Mouse (Mus musculus) stomach, embryonic 14.5 days (tissue): ENCODE results near the gene Eef1a2. TPM values are rescaled to one million over a fixed set of nuclear protein-coding genes. Genes with fewer than 3 reads are reported as not detected.

Source experiments
- ATAC-seq: fragments of 200-750 bp; cut with Nextera tagmentation; 2 replicates; pipeline ENCODE4 v1.8.0; 2017; ENCODE audit warnings: low read depth, moderate TSS enrichment; ENCODE audit not compliant: insufficient number of reproducible peaks, insufficient read depth, low FRiP score
- H3K27ac ChIP-seq: fragments of 300-500 bp; sonication (generic); 2 replicates; pipeline ENCODE4 v1.5.1; 2014; ENCODE audit warnings: mild to moderate bottlenecking, low read length, moderate library complexity, mixed read lengths
- H3K27me3 ChIP-seq: fragments of 300-500 bp; sonication (generic); 2 replicates; pipeline ENCODE4 v1.6.1; 2014; ENCODE audit warnings: low read length, control low read depth, mixed read lengths; ENCODE audit not compliant: control insufficient read depth, insufficient read depth
- H3K36me3 ChIP-seq: fragments of 300-500 bp; sonication (generic); 2 replicates; pipeline ENCODE4 v1.6.1; 2014; ENCODE audit warnings: mild to moderate bottlenecking, control low read depth, low read length, moderate library complexity, mixed read lengths; ENCODE audit not compliant: control insufficient read depth, insufficient read depth
- H3K4me1 ChIP-seq: fragments of 300-500 bp; sonication (generic); 2 replicates; pipeline ENCODE4 v1.6.1; 2014; ENCODE audit warnings: low read length, control low read depth, mixed read lengths; ENCODE audit not compliant: control insufficient read depth, insufficient read depth
- H3K4me2 ChIP-seq: fragments of 300-500 bp; sonication (generic); replicated peaks from 2 replicates; pipeline ENCODE4 v1.6.1; 2014; ENCODE audit warnings: low read depth, low read length, control low read depth
- H3K4me3 ChIP-seq: fragments of 300-500 bp; sonication (generic); 2 replicates; pipeline ENCODE4 v1.5.1; 2014; ENCODE audit warnings: low read depth, low read length, control low read depth
- H3K9ac ChIP-seq: fragments of 300-500 bp; sonication (generic); replicated peaks from 2 replicates; pipeline ENCODE4 v1.6.1; 2014; ENCODE audit warnings: low read depth, mild to moderate bottlenecking, control low read depth, low read length, moderate library complexity, mixed read lengths
- H3K9me3 ChIP-seq: fragments of 300-500 bp; sonication (generic); 2 replicates; pipeline ENCODE4 v1.6.1; 2016; ENCODE audit warnings: low read depth, low read length, control low read depth; ENCODE audit not compliant: control insufficient read depth
- WGBS: fragments of 180-500 bp; shearing (Covaris S2); extraction: QIAGEN DNeasy Blood & Tissue Kit; methylation state at CpG from one replicate; pipeline ENCODE4 v1.1.7; 2014; 5-methylcytosine and 5-hydroxymethylcytosine counted together
- polyA plus RNA-seq: library from polyadenylated mRNA; unstranded; fragments of >200 nt; fragmentation: Nextera tagmentation; extraction: Ambion mirVana; gene quantifications from 2 replicates; pipeline ENCODE4 v1.2.1, GENCODE M21; 2014

Eef1a2 gene
- polyA plus RNA-seq, 1 experiment from 2014 or later: 0.23 TPM

- H3K4me2 ChIP-seq: peak within 1 kb of the TSS; percentile 92
- no peaks in the 10 kb centered on the region for H3K9me3 ChIP-seq
- WGBS: under 1% methylated on average over 104 of the region's 104 CpGs
- no peak within 1 kb of the TSS for H3K27ac ChIP-seq
- peak within 1 kb of the TSS; percentile 41 for H3K4me3 ChIP-seq
- no peak for ATAC-seq
- peaks cover 43% of the 10 kb centered on the region for H3K27me3 ChIP-seq
- no peak within 1 kb of the TSS for H3K9ac ChIP-seq
- no peaks in the 10 kb centered on the region for H3K4me1 ChIP-seq
- no peaks in the 10 kb centered on the region for H3K36me3 ChIP-seq
Observed at GRCm38 (mm10) chr2:181134591-181135445, 22.0 kb downstream of the Eef1a2 start, which contains the start of gene Kcnq2. Gene Kcnq2 (minus strand): TSS chr2:181135300.

GRCm38 (mm10) chr2:181133837-181134590, 22.8 kb downstream of the Eef1a2 start:
- Histone ChIP-seq H3K36me3 (no peaks in the 10 kb centered on the region), H3K4me3 (peak overlapping the region; percentile 41), H3K27me3 (peaks cover 43% of the 10 kb centered on the region), H3K4me1 (no peaks in the 10 kb centered on the region), H3K4me2 (peak overlapping the region; percentile 92), H3K9ac (no peak overlapping the region), H3K9me3 (no peaks in the 10 kb centered on the region), H3K27ac (no peak overlapping the region)
- peak; percentile 42; the same call in 1 of the 2 replicates for ATAC-seq
- 9% methylated on average over 22 of the region's 22 CpGs for WGBS

DNA sequence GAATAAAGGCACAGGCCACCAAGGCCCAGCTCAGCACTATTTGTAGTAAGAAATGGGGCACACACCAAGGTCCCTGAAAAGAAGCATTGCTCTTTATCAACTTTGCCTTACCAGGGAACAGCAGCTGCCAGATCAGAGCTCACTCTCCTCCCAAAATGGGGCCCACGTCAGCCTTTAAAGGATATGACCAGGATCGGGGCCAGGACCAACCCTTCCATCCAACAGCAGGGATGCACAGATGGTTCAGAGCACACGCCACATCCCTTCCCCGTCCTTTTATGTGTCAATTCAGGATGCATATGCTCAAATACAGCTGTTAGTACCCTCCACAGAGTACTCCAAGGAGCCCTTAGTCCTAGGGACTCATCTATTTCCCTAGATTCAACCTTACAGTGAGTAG, 26.6 kb downstream of the Eef1a2 start:
- H3K27me3 ChIP-seq: peaks cover 25% of the 10 kb centered on the region
- H3K36me3 ChIP-seq: no peaks in the 10 kb centered on the region
- H3K9ac ChIP-seq: no peak overlapping the region
- H3K4me2 ChIP-seq: no peak overlapping the region
- no peaks in the 10 kb centered on the region for H3K4me1 ChIP-seq
- no peak overlapping the region for H3K4me3 ChIP-seq
- H3K9me3 ChIP-seq: no peaks in the 10 kb centered on the region
- no peak for ATAC-seq
- H3K27ac ChIP-seq: no peak overlapping the region
- WGBS: 78% methylated on average over 4 of the region's 4 CpGs

DNA sequence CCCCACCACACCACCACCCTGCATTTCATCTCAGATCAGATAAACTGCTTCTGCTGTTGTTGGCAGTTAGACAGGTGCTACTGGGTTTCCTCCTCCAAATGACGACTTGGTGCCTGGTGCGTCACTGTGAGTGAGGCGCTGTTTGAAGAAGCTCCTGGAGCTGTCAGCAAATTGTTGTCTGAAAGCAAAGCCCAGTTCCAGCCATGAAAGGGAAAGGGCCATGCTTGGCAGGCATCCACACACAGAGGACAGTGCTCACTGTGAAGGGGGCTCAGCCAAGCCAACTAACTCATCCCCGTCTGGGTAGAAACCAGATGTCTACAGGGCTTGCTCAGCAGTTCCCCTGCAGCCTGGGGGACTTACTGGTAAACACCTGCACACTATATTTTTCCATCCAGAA, 27.9 kb downstream of the Eef1a2 start:
- Histone ChIP-seq H3K4me3 (no peak overlapping the region), H3K9ac (no peak overlapping the region), H3K27me3 (peaks cover 12% of the 10 kb centered on the region), H3K27ac (no peak overlapping the region), H3K4me1 (no peaks in the 10 kb centered on the region), H3K4me2 (no peak overlapping the region), H3K9me3 (no peaks in the 10 kb centered on the region), H3K36me3 (no peaks in the 10 kb centered on the region)
- 84% methylated on average over 4 of the region's 4 CpGs for whole genome bisulfite sequencing
- ATAC-seq: no peak

DNA sequence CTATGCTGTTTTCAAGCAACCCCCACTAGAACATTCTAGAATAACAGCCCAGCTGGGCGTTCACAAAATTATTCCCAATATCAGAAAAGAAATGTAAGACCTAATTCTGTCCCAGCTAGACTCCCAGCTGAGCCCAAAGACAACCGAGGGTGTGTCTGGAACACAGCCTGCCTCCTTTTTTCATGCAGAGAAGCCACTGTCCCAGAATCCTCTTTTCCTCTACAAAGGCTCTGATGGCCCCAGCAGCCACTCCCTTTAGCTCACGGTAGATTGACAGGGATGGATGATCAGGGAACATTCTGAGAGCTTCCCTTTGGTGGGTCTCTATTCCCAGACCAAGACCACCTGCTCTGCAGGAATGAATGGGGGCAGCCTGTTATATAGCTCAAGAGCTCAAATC, 29.0 kb downstream of the Eef1a2 start:
- ATAC-seq: no peak
- Histone ChIP-seq H3K9me3 (no peaks in the 10 kb centered on the region), H3K27ac (no peak overlapping the region), H3K27me3 (0 out of 2 replicates have a peak, but pooled peaks cover under 1% of the 10 kb centered on the region), H3K4me3 (no peak overlapping the region), H3K4me2 (no peak overlapping the region), H3K36me3 (no peaks in the 10 kb centered on the region), H3K4me1 (no peaks in the 10 kb centered on the region), H3K9ac (no peak overlapping the region)
- WGBS: 37% methylated on average over 3 of the region's 3 CpGs

DNA sequence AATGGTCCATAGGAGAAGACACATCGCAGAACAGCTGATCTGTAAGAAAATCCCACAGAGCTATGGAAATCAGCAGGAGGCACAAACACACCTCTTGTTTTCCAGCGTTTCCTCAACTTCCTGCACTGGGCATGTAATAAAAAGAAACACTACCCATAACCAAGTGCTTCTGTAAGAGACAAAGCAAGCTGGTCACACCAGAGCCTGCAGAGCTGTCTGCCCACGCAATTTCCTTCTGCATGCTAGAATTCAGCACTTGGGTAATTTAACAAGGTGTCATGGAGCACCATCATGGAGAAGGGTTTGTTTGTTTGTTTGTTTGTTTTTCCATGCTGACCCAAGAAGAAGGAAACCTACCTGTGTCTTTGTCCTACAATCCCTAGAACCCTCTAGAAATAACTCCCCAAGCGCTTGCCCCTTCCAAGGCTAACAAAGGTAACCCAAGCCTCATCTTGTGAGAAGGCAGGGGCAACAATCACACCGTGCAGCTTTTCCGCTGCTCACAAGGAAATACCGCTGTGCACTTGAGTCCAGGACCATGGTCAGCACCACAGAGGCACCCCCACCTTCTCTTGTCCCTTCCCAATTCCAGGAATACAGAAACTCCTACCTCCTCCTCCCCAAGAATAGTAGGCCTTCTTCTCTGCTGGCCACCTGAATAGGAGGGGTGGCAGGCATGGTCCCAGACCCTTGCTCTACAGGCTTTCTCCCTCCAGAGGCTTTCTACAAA, 30.9 kb downstream of the Eef1a2 start:
- H3K4me2 ChIP-seq: no peak overlapping the region
- no peaks in the 10 kb centered on the region for H3K27me3 ChIP-seq
- H3K27ac ChIP-seq: no peak overlapping the region
- H3K9ac ChIP-seq: no peak overlapping the region
- 41% methylated on average over 7 of the region's 7 CpGs for WGBS
- ATAC-seq: no peak
- H3K4me1 ChIP-seq: no peaks in the 10 kb centered on the region
- H3K4me3 ChIP-seq: no peak overlapping the region
- no peaks in the 10 kb centered on the region for H3K36me3 ChIP-seq
- H3K9me3 ChIP-seq: no peaks in the 10 kb centered on the region

GRCm38 (mm10) chr2:181122642-181123041, 34.2 kb downstream of the Eef1a2 start:
- Histone ChIP-seq H3K27me3 (no peaks in the 10 kb centered on the region), H3K9me3 (no peaks in the 10 kb centered on the region), H3K36me3 (no peaks in the 10 kb centered on the region), H3K4me1 (no peaks in the 10 kb centered on the region), H3K9ac (no peak overlapping the region), H3K4me2 (no peak overlapping the region), H3K27ac (no peak overlapping the region), H3K4me3 (no peak overlapping the region)
- no peak for ATAC-seq

- no peaks in the 10 kb centered on the region for H3K9me3 ChIP-seq
Observed at GRCm38 (mm10) chr2:181120922-181121449, 35.8 kb downstream of the Eef1a2 start.

More at GRCm38 (mm10) chr2:181120922-181121449, 35.8 kb downstream of the Eef1a2 start:
- Histone ChIP-seq H3K4me1 (no peaks in the 10 kb centered on the region), H3K36me3 (no peaks in the 10 kb centered on the region), H3K4me3 (no peak overlapping the region), H3K9ac (no peak overlapping the region), H3K4me2 (no peak overlapping the region), H3K27ac (no peak overlapping the region), H3K27me3 (no peaks in the 10 kb centered on the region)
- 86% methylated on average over 4 of the region's 4 CpGs for WGBS
- ATAC-seq: no peak
